Mouse (Mus musculus): ENCODE data around the gene Wnk2.

DNA sequence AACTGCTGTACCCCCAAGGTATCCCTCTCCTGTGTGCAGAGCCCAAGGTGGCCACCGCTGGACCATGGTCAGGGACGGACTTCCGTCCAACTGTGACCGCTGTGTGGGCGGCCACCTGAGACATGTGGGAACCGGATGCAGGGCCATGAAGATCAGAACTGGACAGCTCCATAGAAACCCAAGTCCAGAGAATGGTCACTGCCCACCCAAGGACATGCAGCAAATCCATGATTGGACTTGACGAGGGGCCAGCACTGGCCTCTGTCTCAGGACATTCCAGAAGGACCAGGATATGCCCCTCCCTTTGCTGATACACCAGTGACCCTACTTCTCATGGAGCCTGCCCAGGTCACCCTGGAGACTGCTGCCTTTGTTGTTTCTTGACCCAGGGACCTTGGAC, 47.8 kb upstream of the Wnk2 start:
- TF ChIP-seq CTCF (conservative IDR thresholded peaks at IDR 0.05; ENCODE audit: low read length) (no peak), NANOG (IDR thresholded peaks at IDR 0.05; ENCODE audit: borderline replicate concordance, low read length) (no peak)
